17 mouse cellular contexts compared by ENCODE assay signal in the genomic region with DNA sequence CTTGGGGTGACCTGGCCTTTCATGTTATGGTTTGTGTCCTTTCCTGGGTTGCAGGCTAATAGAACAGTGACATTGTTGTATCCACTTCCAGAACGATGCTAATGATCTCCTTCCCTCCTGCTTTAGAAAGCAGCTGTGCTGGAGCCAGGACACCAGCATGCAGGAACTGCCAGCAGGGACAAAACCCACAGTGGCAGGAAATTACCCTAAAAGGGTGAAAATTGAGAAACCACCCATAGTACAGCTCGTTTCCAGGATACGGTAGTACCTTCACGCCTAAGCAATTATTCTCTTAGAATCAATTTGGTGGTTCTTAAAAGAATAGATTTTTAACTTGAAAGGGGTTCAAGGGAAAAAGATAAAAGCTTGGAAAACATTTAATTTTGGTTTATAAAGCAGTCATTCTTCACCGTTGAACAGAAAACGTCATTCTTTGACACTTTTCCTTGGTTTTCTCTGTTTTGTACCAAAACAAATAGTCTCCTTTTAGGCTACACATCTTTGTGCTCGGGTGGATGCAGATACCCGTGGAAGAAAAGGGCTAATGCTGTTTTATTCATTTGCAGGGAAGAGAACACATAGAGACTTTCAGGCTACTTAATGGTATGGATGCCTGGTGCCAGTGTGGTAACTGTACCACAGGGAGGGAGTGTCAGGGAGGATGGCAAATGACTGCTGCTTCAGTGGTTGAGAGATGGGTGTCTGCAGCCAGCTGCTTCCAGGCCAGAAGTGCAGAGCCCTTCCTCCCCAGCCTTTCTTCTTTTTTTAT.
DNase-seq lines count a peak whose midpoint lies in the region; ATAC-seq lines count a peak whose summit lies in the region.
"Had no signal": no experiment of that assay in that cellular context is flagged by ENCODE, and none has a peak within 500 bp of the region (broad histone marks: within the 10 kb centered on the region; RNA-seq: fewer than 3 reads in every experiment).

No protein-coding gene starts in this region.

- H3K4me2 ChIP-seq in forebrain, embryonic 12.5 days: no peak overlapping the region
- no peak overlapping the region for H3K4me2 ChIP-seq in hindbrain, embryonic 15.5 days
- H3K4me2 ChIP-seq in midbrain, embryonic 16.5 days (ENCODE audit: low read length): no peak overlapping the region
- H3K4me2 ChIP-seq: heart, embryonic 13.5 days; limb, embryonic 15.5 days had no signal

- H3K27me3 ChIP-seq in forebrain, embryonic 12.5 days: no peaks in the 10 kb centered on the region
- H3K27me3 ChIP-seq in hindbrain, embryonic 15.5 days: no peaks in the 10 kb centered on the region
- no peaks in the 10 kb centered on the region for H3K27me3 ChIP-seq in midbrain, embryonic 16.5 days (ENCODE audit: control insufficient read depth, insufficient read depth, low read depth, low read length)
- H3K27me3 ChIP-seq: heart, embryonic 13.5 days; limb, embryonic 15.5 days had no signal

- peaks cover 8% of the 10 kb centered on the region for H3K4me1 ChIP-seq in forebrain, embryonic 12.5 days
- peaks cover 4% of the 10 kb centered on the region for H3K4me1 ChIP-seq in hindbrain, embryonic 15.5 days (replicated peaks)
- peaks cover 10% of the 10 kb centered on the region for H3K4me1 ChIP-seq in midbrain, embryonic 16.5 days (ENCODE audit: control insufficient read depth, insufficient read depth, low read length)
- H3K4me1 ChIP-seq: embryonic facial prominence, embryonic 10.5 days; limb, embryonic 15.5 days had no signal

- peak; percentile 35 to 56 for DNase-seq in layer of hippocampus, adult 18-20 months (ENCODE audit: low spot score in 2 of 2)
- no peak for DNase-seq in layer of hippocampus, postnatal 25 days (ENCODE audit: extremely low spot score in 1 of 2, low spot score in 1 of 2)
- DNase-seq in kidney, adult 11 months: no peak
- DNase-seq in gastrocnemius, adult 8-10 months (ENCODE audit: low spot score in 2 of 2): no peak
- DNase-seq in Muller cell, postnatal 12 days (ENCODE audit: inconsistent ontology term): no peak
- DNase-seq: adrenal gland, postnatal 10 days; B cell, adult 2 months; lung, adult 18-20 months had no signal

- H3K9me3 ChIP-seq in forebrain, embryonic 12.5 days: no peaks in the 10 kb centered on the region
- H3K9me3 ChIP-seq in hindbrain, embryonic 15.5 days: no peaks in the 10 kb centered on the region
- no peaks in the 10 kb centered on the region for H3K9me3 ChIP-seq in midbrain, embryonic 16.5 days (replicated peaks; ENCODE audit: control insufficient read depth, low read length, poor library complexity, severe bottlenecking)
- H3K9me3 ChIP-seq: embryonic facial prominence, embryonic 10.5 days; heart, embryonic 13.5 days; limb, embryonic 15.5 days had no signal

- no peak overlapping the region for H3K9ac ChIP-seq in forebrain, embryonic 12.5 days
- no peak overlapping the region for H3K9ac ChIP-seq in hindbrain, embryonic 15.5 days
- H3K9ac ChIP-seq in midbrain, embryonic 16.5 days (ENCODE audit: low read depth, low read length): no peak overlapping the region
- H3K9ac ChIP-seq: heart, embryonic 13.5 days; limb, embryonic 15.5 days had no signal

- peak; percentile 78 for ATAC-seq in forebrain, embryonic 12.5 days (ENCODE audit: low FRiP score)
- ATAC-seq in hindbrain, embryonic 15.5 days (ENCODE audit: low FRiP score, low read depth): peak; percentile 88
- ATAC-seq in midbrain, embryonic 16.5 days: peak; percentile 82

- H3K4me3 ChIP-seq in forebrain, embryonic 12.5 days (replicated peaks): no peak overlapping the region
- no peak overlapping the region for H3K4me3 ChIP-seq in hindbrain, embryonic 15.5 days
- no peak overlapping the region for H3K4me3 ChIP-seq in midbrain, embryonic 16.5 days (ENCODE audit: low read depth, low read length)
- H3K4me3 ChIP-seq: embryonic facial prominence, embryonic 10.5 days; heart, embryonic 13.5 days; limb, embryonic 15.5 days; myocyte had no signal

- H3K36me3 ChIP-seq in forebrain, embryonic 12.5 days (replicated peaks): no peaks in the 10 kb centered on the region
- no peaks in the 10 kb centered on the region for H3K36me3 ChIP-seq in hindbrain, embryonic 15.5 days
- no peaks in the 10 kb centered on the region for H3K36me3 ChIP-seq in midbrain, embryonic 16.5 days (ENCODE audit: control insufficient read depth, insufficient read depth, low read length)
- H3K36me3 ChIP-seq: embryonic facial prominence, embryonic 10.5 days; heart, embryonic 13.5 days; limb, embryonic 15.5 days had no signal

- WGBS in forebrain, embryonic 12.5 days: 30% methylated on average over 8 of the region's 8 CpGs
- 31% methylated on average over 8 of the region's 8 CpGs for WGBS in hindbrain, embryonic 15.5 days
- WGBS in midbrain, embryonic 16.5 days: 29% methylated on average over 8 of the region's 8 CpGs

- H3K27ac ChIP-seq in forebrain, embryonic 12.5 days: 0 out of 2 replicates have a peak overlapping the region, but pooled peaks have one; percentile 21
- peak overlapping the region; percentile 40; the same call in 1 of the 2 replicates for H3K27ac ChIP-seq in hindbrain, embryonic 15.5 days (replicated peaks)
- peak overlapping the region; percentile 28 for H3K27ac ChIP-seq in midbrain, embryonic 16.5 days (ENCODE audit: low read length)
- H3K27ac ChIP-seq: embryonic facial prominence, embryonic 10.5 days; heart, embryonic 13.5 days; kidney, postnatal 0 days; limb, embryonic 15.5 days; macrophage had no signal

Comparison
In these comparisons a context has a peak if more than half of its experiments do, and no peak if none do; other contexts are left out.
1. DNase-seq: peak in layer of hippocampus, adult 18-20 months (2 of 2); none in layer of hippocampus, postnatal 25 days (0 of 2), kidney, adult 11 months (single experiment), gastrocnemius, adult 8-10 months (0 of 2) and Muller cell, postnatal 12 days (single experiment).
2. Peak in every context shown above with its lines, with median percentiles within 50 percentile points of each other: ATAC-seq and H3K27ac ChIP-seq.